Mouse (Mus musculus) cerebellum, adult 11-12 months (tissue): ENCODE data around the gene Hist1h2bq.

ENCODE experiments used
- DNase-seq: peaks from one replicate; pipeline ENCODE4 v3.0.0; 2022

The Hist1h2bq gene

GRCm38 (mm10) chr13:21787760-21788593 lies 22.0 kb downstream of the Hist1h2bq start:
- no peak for DNase-seq

GRCm38 (mm10) chr13:21786899-21787629 lies 22.9 kb downstream of the Hist1h2bq start, which contains the start of the genes Hist1h2an and Hist1h2bp:
Gene Hist1h2an (minus strand): TSS chr13:21787218.
Gene Hist1h2bp (plus strand): TSS chr13:21787461.
- DNase-seq, result peak; percentile 92

GRCm38 (mm10) chr13:21786189-21786898 lies 23.7 kb downstream of the Hist1h2bq start:
- no peak for DNase-seq

- DNase-seq, result no peak
Measured at GRCm38 (mm10) chr13:21784311-21784710, 25.7 kb downstream of the Hist1h2bq start.

GRCm38 (mm10) chr13:21783734-21784161 lies 26.2 kb downstream of the Hist1h2bq start:
- peak; percentile 28 for DNase-seq

GRCm38 (mm10) chr13:21783255-21783617 lies 26.8 kb downstream of the Hist1h2bq start, which contains the start of gene Hist1h3i:
Gene Hist1h3i (minus strand): TSS chr13:21783370.
- peak; percentile 61 for DNase-seq

GRCm38 (mm10) chr13:21782361-21783254 lies 27.4 kb downstream of the Hist1h2bq start:
- peak; percentile 52 for DNase-seq

- no peak for DNase-seq
Measured at GRCm38 (mm10) chr13:21781639-21782038, 28.4 kb downstream of the Hist1h2bq start.

- DNase-seq, result peak; percentile 17
Measured at GRCm38 (mm10) chr13:21781021-21781555, 28.9 kb downstream of the Hist1h2bq start.

- peak; percentile 76 for DNase-seq
Measured at GRCm38 (mm10) chr13:21779767-21780731, 29.9 kb downstream of the Hist1h2bq start, which contains the start of gene Hist1h1b. Gene Hist1h1b (minus strand): TSS chr13:21780625.

- DNase-seq, result peak; percentile 66
Measured at GRCm38 (mm10) chr13:21778814-21779766, 30.9 kb downstream of the Hist1h2bq start.
